Mouse (Mus musculus): ENCODE data around the gene Eepd1.

The Eepd1 gene

DNA sequence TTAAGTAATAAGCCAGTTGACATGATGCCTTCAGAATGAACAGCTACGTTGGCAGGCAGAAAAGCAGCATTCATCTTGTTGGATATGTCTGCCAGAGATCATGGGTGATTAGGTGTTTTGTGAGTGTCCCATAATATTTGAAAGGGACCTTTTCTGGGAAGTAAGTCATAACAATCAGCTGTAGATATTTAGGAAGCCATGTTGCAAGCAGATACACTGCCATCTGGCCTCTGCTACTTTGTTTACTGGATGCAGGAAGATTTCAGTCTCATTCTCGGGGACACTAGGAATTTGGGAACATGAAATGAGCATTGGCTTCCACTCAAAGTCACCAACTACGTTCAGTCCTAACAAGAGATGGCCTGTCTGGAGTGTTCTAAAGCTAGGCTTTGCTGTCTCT is 54.1 kb downstream of the Eepd1 start:
- DNase-seq (ENCODE audit: low read depth): no peak

DNA sequence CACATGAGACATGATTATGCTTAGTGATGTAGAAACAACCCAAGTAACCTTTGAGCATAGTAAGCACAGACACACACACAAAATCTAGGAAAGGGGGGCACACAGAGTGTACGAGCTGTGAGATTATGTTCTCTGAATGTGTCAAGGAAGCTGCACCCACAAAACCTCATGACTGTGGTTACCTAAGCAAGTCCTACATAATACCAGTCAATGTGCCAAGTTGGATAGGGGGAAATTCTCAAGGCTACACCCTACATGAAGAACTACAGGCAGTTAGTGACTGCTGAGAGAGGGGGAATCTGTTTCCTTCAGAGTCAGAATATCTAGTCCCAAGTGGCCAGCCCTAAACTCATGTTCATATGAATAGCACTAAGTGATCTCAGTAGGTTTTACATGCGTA is 58.1 kb downstream of the Eepd1 start:
- DNase-seq (ENCODE audit: low read depth): no peak

DNA sequence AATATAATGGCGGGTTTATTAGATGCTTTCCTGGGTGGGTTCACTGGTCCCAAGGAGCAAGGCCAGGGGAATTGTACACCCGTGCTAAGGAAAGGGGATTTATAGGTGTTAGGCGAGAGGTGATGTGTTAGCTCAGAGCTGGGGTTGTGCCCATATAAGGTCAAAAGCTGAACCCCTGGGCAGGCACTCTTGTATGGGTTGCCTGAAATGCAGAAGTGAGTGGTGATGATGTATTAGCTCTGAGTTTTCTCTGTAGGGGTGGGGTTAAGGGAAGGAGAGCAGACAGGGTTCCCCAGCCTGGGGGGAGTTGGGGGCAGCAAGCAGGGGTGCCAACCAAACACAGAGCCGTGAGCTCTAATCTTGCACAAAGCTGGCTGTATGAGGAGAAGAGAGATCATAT is 60.0 kb downstream of the Eepd1 start:
- no peak for DNase-seq (ENCODE audit: low read depth)

DNA sequence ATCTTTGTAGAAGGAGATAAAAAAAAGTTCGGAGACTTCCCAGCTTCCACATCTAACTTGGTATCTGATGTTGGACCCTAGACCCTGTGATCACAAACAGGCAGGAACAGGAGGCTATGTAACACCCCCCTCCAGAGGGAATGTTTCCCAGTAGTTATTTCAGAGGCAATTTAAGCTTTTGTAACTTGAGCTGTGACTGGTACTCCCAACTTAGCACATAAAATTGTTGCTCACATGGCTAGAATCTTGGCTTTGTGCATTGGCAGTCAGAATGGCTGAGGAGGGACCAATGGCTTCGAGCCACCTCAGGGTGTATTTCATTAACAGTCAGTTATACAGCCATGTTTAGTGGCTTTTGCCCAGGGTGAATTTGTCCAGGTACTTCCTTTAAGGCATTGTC is 63.9 kb downstream of the Eepd1 start:
- peak; percentile 5 for DNase-seq (ENCODE audit: low read depth)

DNA sequence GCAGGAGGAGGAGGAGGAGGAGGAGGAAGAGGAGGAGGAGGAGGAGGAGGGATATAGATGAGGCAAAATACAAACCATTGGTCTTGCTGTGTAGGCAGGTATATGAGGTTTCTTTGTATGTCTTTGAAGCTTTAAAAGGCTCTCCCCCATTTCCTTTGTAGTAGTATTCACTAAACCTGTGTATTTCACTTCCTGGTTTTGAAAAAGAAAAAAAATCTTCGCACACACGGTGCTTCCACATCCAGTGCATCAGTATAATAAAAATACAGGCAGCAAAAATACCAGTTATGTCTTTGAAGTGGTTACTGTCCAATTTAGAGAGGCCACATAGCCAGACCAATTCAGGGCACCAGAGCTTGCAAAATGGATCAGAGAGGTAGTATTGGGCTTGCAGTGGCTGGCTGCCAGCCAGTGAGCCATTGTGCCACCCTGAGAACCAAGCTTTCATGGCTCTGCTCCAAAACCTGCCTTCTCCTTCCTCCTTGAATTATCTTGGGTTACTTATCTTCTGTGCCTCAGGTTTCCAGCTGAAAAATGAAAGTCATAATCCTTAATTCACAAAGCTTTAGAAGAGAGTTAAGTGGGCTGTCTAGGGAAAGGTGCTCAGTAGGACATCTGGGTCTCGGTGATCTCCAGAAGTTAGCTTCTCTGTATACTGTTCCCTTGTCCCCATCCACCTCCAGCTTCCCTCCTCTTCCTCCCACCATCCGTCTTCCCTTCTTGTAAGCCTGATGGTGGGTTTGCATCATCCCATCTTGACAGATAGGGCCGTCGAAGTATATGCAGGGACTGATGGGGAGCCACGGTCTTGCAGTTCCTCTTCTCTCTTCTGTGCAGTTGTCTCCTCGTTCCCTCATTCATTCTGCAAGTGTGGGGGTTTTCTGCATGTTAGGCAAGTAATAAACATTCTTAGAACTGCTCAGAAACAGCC is 68.0 kb downstream of the Eepd1 start:
- no peak for DNase-seq (ENCODE audit: low read depth)

DNA sequence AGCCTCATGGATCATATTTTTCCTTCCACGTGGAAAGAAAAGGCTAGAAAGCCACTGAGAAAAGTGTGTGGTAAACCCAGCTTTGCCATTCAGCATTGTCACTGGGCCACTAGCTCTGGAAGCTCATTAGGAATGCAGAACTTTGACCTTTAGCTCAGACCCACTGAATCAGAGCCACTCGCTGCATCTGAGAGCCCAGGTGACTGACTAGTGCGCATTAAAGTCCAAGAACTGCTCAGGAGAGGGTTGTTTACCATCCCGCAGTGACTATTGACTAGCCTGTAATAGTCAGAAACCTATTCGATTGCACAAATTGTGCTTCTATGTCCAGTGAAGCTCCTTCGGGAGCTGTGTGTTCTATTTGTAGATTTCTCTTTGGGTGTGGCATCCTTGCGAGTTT is 68.8 kb downstream of the Eepd1 start:
- DNase-seq (ENCODE audit: low read depth): no peak

DNA sequence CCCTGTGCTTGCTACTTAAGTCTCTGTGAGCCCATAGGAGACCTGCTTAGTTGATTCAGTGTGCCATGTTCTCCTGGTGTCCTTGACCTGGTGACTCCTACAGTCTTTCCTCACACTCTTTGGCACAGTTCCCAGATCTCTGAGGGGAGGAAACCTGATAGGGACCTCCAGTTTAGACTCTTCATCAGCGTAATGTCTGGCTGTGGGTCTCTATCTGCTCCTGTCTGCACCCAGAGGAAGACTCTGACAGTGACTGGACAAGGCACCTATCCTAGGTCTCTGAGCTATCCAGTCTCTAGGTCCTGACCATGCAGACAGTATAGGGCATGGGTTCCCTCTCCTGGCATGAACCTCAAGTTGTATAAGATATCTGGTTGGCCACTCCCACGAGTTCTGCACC is 71.2 kb downstream of the Eepd1 start:
- no peak for DNase-seq (ENCODE audit: low read depth)

DNA sequence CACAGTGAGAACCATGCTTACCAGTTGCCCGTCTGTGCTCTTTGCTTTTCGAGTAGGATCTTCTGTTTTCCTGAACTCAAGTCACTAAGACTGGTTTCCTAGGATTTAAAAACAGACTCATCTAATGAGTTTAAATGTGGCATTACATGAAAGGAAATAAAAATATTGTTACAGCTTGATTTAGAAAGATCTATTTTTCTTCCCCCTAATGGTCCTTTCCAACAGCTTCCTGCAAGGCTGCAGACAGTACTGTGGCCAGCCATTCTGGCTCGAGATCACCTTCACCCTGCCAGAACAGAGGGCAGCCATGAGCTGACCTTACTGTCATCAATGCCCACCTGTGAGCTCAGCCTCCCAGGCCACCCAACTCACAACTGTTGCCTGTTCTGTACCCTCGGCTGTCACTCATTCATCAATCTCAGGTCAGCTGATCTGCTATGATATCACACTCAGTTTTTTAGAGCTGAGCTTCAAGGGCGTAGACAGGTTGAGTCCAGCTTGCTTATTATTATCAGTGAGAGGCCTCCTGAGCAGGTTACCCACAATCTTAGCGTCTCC is 73.0 kb downstream of the Eepd1 start:
- DNase-seq (ENCODE audit: low read depth): no peak

DNA sequence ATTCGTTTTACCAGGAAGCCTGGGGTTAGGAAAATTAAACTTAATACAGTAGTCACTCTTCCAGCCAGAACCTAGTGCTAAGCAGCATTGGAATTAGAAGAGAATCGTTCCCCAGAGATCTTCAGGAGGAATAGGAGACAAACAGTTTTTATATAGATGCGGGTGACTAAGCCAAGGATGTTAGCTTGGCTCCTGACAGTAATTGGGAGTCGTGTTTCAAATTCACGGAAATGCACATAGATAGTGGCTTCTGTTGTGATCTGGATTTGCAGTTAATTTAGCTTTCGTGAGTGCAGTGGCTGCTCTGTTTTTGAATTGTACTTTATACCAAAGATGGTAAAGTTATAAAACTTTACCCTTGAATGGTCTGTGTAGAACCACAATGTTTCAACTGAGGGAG is 73.9 kb downstream of the Eepd1 start:
- DNase-seq (ENCODE audit: low read depth): no peak

DNA sequence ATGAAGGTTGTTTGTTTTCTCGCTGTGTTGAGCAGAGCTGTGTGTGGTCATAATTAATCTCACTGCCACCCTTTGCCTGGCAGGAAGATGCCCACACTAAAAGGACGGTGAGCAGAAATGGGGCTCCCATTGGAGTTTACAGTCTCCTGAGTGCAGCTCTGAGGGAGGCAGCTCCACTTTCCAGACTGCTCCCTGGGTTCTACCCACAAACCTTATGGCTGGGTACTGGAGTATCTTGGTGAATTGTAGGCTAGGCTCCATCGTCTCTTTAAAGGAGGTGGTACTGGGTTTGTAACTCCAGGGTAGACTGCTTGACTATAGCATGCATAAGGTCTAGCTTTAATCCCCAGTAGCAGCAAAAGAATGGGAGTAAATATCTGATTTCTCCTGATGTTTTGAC is 74.7 kb downstream of the Eepd1 start:
- no peak for DNase-seq (ENCODE audit: low read depth)

DNA sequence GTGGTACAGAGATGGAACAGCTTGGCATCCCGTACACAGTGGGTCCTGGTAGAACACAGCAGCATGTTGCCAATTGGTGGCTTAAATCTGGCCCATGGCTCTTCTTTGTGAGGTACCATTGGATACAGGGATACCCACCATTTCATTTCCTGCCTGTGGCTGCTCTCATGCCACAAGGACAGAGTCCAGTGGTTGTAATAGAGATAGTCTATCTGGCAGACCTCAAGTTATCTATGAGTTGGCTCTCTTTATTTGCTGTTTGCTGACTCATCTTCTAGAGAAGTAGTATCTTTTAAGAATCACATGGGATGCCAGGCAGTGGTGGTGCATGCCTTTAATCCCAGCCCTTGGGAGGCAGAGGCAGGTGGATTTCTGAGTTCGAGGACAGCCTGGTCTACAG is 76.0 kb downstream of the Eepd1 start:
- no peak for DNase-seq (ENCODE audit: low read depth)

DNA sequence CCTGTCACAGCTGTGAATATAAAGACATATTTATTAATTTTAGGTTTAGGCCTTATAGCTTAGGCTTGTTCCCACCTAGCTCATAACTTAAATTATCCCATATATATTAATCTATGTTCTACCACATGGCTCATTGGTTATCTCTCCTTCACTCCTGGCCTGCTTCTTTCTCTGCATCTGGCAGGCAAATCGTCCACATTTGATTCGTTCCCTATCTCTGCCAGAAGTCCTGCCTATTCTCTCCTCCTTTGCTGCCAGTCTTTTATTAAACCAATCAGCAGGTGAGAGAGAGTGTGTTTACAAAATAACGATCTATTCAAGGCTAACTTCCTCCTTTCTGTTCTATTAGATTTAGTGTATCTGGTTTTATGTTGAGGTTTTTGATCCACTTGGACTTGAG is 77.5 kb downstream of the Eepd1 start:
- no peak for DNase-seq (ENCODE audit: low read depth)

DNA sequence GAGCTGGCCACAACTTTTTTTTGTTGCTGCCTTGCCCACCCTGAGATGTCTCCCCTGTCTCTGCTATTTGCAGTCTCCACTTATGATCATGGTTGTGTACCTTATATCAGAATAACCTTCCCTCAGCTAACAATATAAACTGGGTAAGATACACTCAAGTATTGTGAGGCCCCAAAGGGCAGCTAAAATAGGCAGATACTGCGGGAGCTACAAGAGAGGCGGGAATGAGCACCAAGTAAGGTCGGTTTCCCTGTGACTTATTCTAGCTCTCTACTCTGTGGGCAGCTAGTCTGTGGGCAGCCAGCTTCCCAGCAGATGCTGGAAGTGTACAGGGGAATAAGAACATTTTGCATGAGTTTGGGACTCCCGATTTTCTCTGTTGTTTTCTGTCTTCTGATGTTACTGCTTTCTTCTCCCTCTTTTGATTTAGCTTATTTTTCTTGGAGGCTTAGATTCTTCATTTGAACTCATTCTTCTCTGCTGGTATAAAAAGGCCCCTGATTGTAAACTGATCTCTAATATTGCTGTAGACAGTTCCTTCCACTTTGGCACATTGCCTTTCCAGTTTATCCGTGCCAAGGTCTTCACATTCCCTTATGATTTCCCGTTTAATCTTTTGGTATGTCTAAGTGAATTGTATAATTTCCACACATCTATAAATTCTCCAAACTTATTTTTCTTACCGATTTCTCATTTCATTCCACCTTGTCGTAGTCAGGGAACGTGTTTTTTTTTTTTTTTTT is 78.8 kb downstream of the Eepd1 start:
- DNase-seq (ENCODE audit: low read depth): no peak

DNA sequence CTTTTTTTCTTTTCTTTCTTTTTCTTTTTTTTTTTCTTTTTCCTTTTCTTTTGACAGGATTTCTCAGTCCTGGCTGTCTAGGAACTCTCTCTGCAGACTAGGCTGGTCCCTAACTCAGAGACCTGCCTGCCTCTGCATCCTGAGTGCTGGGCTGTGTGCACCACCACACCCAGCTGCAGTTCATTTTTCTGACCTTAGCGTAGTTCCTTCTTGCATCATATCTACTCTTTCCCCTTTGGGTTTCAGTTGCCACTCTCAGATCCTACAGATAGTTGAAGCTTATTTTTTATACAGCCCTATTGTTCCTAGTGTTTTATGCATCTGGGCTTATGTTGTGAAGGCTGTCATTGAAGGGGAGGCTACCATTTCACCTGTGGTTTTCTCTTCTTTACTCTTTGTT is 79.8 kb downstream of the Eepd1 start:
- DNase-seq (ENCODE audit: low read depth): no peak

DNA sequence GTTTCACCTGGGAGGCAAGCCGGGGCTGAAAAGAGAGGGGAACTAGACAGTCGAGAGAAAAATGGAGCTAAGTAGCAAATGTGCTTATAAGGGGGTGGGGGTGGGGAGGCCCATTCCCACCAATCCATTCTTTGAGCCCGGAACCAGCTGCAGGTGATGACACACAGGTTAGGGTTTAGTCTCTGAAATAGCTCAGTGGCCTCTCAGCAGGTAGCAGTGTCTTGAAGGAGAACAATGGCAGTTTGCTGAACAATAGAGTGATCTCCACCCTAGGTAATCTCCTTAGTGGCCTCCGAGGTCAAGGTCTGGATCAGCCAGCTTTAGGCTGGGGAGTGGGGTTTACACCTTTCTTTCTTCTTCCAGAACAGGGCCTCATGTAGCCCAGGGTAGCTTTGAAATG is 82.5 kb downstream of the Eepd1 start:
- DNase-seq (ENCODE audit: low read depth): no peak

DNA sequence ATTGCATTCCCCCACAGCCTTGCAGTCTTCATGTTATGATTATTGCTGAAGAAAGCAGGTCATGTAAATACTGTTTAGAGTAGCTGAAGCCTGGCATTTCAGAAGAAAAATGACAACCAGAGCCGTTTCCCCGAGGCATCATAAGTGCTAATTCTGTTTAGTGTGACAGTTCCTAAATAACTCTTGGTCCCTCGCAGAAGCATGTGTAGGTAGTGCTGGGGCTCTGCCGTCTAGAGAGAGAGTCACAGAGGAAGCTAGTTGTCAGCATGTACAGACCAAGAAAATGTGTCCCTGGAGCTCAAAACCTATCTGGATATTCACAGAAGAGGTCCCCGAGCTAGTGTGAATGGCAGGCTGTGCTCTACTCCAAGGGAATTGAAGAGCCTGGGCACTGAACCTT is 85.7 kb downstream of the Eepd1 start:
- DNase-seq (ENCODE audit: low read depth): no peak

DNA sequence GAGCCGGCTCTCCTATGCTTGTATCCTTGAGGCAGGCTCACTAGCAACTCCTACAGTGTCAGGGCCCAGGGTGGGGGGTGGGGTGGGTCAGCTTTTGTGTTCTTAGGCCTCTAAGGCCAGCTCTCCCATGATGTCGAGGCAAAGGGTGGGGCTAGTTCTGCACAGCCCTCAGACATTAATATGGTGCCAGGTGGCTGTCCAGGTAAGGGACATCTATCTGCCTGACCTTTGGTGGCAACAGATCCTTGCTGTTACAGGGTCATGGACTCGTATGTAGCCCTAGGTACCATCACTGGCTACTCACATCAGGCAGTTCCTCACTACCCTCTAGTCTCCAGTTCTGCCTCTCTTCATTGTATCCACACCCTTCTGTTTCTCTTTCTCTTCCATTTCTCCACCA is 87.4 kb downstream of the Eepd1 start:
- DNase-seq (ENCODE audit: low read depth): no peak

DNA sequence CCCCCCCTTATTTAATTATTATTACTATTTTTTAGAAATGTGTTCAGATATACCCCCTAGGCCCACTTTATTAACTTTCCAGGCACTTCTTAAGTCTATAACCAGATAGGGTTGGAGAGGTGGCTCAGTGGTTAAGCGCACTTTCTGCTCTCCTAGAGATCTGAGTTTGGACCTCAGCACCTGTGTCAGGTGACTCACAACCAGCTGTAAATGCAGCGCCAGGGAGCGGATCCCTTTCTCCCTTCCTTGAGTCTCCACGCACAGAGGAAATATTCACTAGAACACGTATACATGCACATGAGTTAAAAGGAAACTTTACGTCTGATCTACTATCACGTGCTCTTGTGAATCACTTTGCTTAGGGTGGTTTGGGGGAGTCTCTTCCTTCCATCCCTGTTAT is 88.7 kb downstream of the Eepd1 start:
- DNase-seq (ENCODE audit: low read depth): no peak

DNA sequence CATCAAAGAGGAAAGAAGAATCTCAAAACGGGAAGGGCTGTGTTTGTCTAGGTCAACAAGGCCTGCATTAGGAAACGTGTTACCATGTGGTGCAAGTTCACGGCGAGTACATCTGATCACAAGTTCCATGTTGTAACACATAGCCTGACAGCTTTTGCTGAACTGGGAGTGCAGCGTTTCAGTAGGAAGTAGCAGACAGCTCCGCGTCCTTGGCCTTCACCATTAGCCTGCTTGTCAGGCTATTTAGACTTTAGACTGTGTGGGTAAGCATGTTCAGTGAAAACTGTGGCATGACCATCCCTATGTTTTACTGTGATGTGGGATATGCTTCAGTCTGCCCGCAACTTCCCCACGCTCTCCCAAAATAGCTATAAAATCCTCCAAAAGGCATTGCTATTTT is 89.1 kb downstream of the Eepd1 start:
- no peak for DNase-seq (ENCODE audit: low read depth)

DNA sequence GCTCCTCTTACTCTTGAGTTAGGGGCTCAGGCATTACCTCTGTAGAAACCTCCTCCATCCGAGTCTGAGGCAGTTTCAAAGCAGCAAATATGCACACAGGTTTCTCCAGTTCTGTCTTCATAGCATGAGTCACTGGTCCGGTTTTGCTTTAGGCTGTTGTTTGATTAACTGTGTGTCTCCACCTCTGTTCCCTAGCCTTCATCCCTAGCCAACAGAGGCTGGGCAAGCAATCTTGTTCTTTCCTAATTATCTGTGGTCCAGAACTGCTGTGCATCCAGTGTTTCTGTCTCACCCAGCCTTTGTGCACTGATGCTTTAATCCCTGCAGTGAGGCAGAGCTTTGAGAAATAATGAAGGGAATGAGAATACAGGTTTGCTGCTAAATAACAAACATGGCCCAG is 90.0 kb downstream of the Eepd1 start:
- no peak for DNase-seq (ENCODE audit: low read depth)

DNA sequence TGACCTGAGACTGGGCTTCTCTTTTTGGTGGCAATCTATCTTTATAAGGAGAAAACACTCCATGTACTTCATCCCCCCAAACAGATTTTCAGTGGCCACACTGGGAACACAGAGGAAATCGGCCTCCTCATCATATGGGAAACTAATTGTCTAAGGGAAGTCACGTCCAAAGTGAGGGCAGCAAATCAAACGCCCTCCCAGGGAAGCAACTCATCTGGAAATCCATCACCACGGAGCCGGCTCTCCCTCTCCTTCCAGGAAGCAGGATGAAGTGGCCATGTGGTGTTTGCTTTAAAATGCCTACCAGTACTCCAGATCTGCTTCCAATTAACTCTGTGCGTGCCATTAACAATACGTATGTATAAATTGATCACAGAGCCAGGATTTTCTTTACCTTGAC is 92.4 kb downstream of the Eepd1 start:
- no peak for DNase-seq (ENCODE audit: low read depth)

DNA sequence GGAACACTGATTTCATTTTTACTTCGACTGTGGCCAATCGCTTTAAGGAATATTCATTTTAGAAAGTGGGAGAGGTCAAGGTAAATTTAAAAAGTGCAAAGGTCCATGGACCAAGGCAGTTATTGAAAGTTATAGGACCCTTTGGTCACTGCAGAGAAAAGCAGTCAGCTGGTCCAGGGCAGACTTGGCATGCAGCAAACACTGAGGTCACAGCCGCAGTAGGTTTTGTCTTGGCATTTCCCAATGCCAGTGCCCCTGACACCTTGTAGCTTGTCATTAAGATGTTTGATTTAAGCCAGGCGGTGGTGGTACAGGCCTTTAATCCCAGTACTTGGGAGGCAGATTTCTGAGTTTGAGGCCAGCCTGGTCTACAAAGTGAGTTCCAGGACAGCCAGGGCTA is 92.8 kb downstream of the Eepd1 start:
- no peak for DNase-seq (ENCODE audit: low read depth)

All from NIH3T3 (cell line).